8 mouse cellular contexts compared by ENCODE assay signal in genomic region chr1:172188891-172189290, GRCm38 (mm10). TPM values are rescaled to one million over a fixed set of nuclear protein-coding genes. Genes with fewer than 3 reads are reported as not detected.
DNase-seq lines count a peak whose midpoint lies in the region; ATAC-seq and TF ChIP-seq lines count a peak whose summit lies in the region.

No protein-coding gene starts in this region.

- no peaks in the 10 kb centered on the region for H3K4me1 ChIP-seq in limb, embryonic 14.5 days (ENCODE audit: control insufficient read depth, insufficient read depth, low read length)
- no peaks in the 10 kb centered on the region for H3K4me1 ChIP-seq in limb, embryonic 10.5 days

- peak; percentile 55 for ATAC-seq in limb, embryonic 14.5 days (ENCODE audit: low FRiP score, low read depth)

- no peaks in the 10 kb centered on the region for H3K9me3 ChIP-seq in limb, embryonic 14.5 days (ENCODE audit: control insufficient read depth, low read length)
- H3K9me3 ChIP-seq in limb, embryonic 10.5 days (replicated peaks) = no peaks in the 10 kb centered on the region

- intact Hi-C loops in left cerebral cortex, postnatal 14 days (cut with DNase I) = no loop called here

- H3K4me3 ChIP-seq in limb, embryonic 14.5 days (replicated peaks; ENCODE audit: low read length) = no peak overlapping the region
- no peak overlapping the region for H3K4me3 ChIP-seq in limb, embryonic 10.5 days
- no peak overlapping the region for H3K4me3 ChIP-seq in macrophage (ENCODE audit: inconsistent target)

- 75% methylated on average over 4 of the region's 4 CpGs for WGBS in limb, embryonic 14.5 days
- 81% methylated on average over 4 of the region's 4 CpGs for WGBS in limb, embryonic 10.5 days
- WGBS in macrophage (ENCODE audit: missing documents) = 90% methylated on average over 4 of the region's 4 CpGs

- H3K4me2 ChIP-seq in limb, embryonic 14.5 days (replicated peaks; ENCODE audit: low read depth, low read length, severe bottlenecking) = no peak overlapping the region

- H3K27ac ChIP-seq in limb, embryonic 14.5 days (replicated peaks; ENCODE audit: low read depth, low read length) = no peak overlapping the region
- no peak overlapping the region for H3K27ac ChIP-seq in limb, embryonic 10.5 days
- H3K27ac ChIP-seq in macrophage = peak overlapping the region; percentile 43; the same call in 1 of the 2 replicates

- TF ChIP-seq POLR2A in limb, embryonic 14.5 days (IDR thresholded peaks at IDR 0.05; ENCODE audit: borderline replicate concordance, extremely low read depth, insufficient read depth, insufficient read length) = no peak
- TF ChIP-seq POLR2A in brain, embryonic 14.5 days (IDR thresholded peaks at IDR 0.05; ENCODE audit: borderline replicate concordance, extremely low read depth, insufficient read depth, insufficient read length, poor library complexity, severe bottlenecking) = no peak

- H3K36me3 ChIP-seq in limb, embryonic 14.5 days (ENCODE audit: control insufficient read depth, insufficient read depth, low read length) = peaks cover 84% of the 10 kb centered on the region
- H3K36me3 ChIP-seq in limb, embryonic 10.5 days = peaks cover 93% of the 10 kb centered on the region
- H3K36me3 ChIP-seq in macrophage (ENCODE audit: inconsistent target) = peaks cover 30% of the 10 kb centered on the region

- no peaks in the 10 kb centered on the region for H3K79me2 ChIP-seq in macrophage (ENCODE audit: inconsistent target)

- no peaks in the 10 kb centered on the region for H3K27me3 ChIP-seq in limb, embryonic 14.5 days (ENCODE audit: control insufficient read depth, insufficient read depth, low read length)
- H3K27me3 ChIP-seq in limb, embryonic 10.5 days (ENCODE audit: low read depth, poor library complexity, severe bottlenecking) = no peaks in the 10 kb centered on the region

- peak; percentile 58 for DNase-seq in embryo, embryonic 10 days (ENCODE audit: low spot score)
- no peak for DNase-seq in embryo, embryonic 11 days
- DNase-seq in limb, embryonic 14.5 days (ENCODE audit: low spot score) = no peak
- DNase-seq in limb, embryonic 10.5 days (ENCODE audit: low spot score) = no peak
- DNase-seq in brain, embryonic 14.5 days (ENCODE audit: low read depth) = peak; percentile 36
- DNase-seq in left cerebral cortex, postnatal 14 days (ENCODE audit: low spot score in 2 of 2) = no peak
- no peak for DNase-seq in right cerebral cortex, adult 2 months (ENCODE audit: low spot score in 2 of 2)

- peak; percentile 54; the same call in 1 of the 2 replicates for TF ChIP-seq CTCF in brain, embryonic 14.5 days (IDR thresholded peaks at IDR 0.05; ENCODE audit: borderline replicate concordance, extremely low read depth, insufficient read depth, insufficient read length)

- H3K9ac ChIP-seq in limb, embryonic 14.5 days (ENCODE audit: low read depth, low read length, severe bottlenecking) = no peak overlapping the region

RNA-seq across cellular contexts. Expression of gene Pea15a, which starts 17.7 kb away (rescaled TPM):
- 106 and 108 TPM in 2 replicates for polyA plus RNA-seq in limb, embryonic 14.5 days (2012; rRNA removed)
- 119 and 122 TPM in 2 replicates for polyA plus RNA-seq in limb, embryonic 14.5 days (2014; fragmentation: Nextera tagmentation; extraction: Ambion mirVana)
- polyA plus RNA-seq in limb, embryonic 10.5 days (2016; fragmentation: Nextera tagmentation; extraction: Ambion mirVana) = 68.0 and 88.4 TPM in 2 replicates
- polyA plus RNA-seq in brain, embryonic 14.5 days (2012; rRNA removed) = 308 and 321 TPM in 2 replicates
- 100 to 1,000 TPM in 24 of 26 experiments, 10 to 100 TPM in 2; 60.2 to 246 (median 164) TPM for total RNA-seq in macrophage (2018; cell fraction: chromatin; rRNA removed)
- total RNA-seq in macrophage (2018; cell fraction: cytosol; rRNA removed) = 100 to 1,000 TPM; 219 to 439 (median 299) TPM
- 100 to 1,000 TPM; 101 to 379 (median 221) TPM for total RNA-seq in macrophage (2018; cell fraction: nucleus; rRNA removed)
- polyA plus RNA-seq in macrophage (2018) = 269 to 545 TPM (median 282 TPM) in 3 replicates
- total RNA-seq in left cerebral cortex, postnatal 14 days (2021) = 100 to 1,000 TPM; 377 to 379 TPM

RNA-seq across cellular contexts. Expression of gene Casq1, which starts 30.8 kb away (rescaled TPM):
- 13.3 and 17.8 TPM in 2 replicates for polyA plus RNA-seq in limb, embryonic 14.5 days (2012; rRNA removed)
- polyA plus RNA-seq in limb, embryonic 14.5 days (2014; fragmentation: Nextera tagmentation; extraction: Ambion mirVana) = 11.3 and 14.9 TPM in 2 replicates
- polyA plus RNA-seq in limb, embryonic 10.5 days (2016; fragmentation: Nextera tagmentation; extraction: Ambion mirVana) = 1.0 and 1.6 TPM in 2 replicates
- polyA plus RNA-seq in brain, embryonic 14.5 days (2012; rRNA removed) = 2.6 and 3.9 TPM in 2 replicates
- under 1 TPM in 1 of 26 experiments, not detected in 25; 0.68 TPM for total RNA-seq in macrophage (2018; cell fraction: chromatin; rRNA removed)
- total RNA-seq in macrophage (2018; cell fraction: cytosol; rRNA removed) = not detected
- total RNA-seq in macrophage (2018; cell fraction: nucleus; rRNA removed) = under 1 TPM in 1 of 26 experiments, not detected in 25; 0.30 TPM
- not detected in 3 replicates for polyA plus RNA-seq in macrophage (2018)
- under 1 TPM in 1 of 2 experiments, not detected in 1; 0.55 TPM for total RNA-seq in left cerebral cortex, postnatal 14 days (2021)

RNA-seq across cellular contexts. Expression of gene Dcaf8, which starts 41.0 kb away (rescaled TPM):
- polyA plus RNA-seq in limb, embryonic 14.5 days (2012; rRNA removed) = 120 TPM in 2 replicates
- polyA plus RNA-seq in limb, embryonic 14.5 days (2014; fragmentation: Nextera tagmentation; extraction: Ambion mirVana) = 121 and 131 TPM in 2 replicates
- polyA plus RNA-seq in limb, embryonic 10.5 days (2016; fragmentation: Nextera tagmentation; extraction: Ambion mirVana) = 125 and 156 TPM in 2 replicates
- polyA plus RNA-seq in brain, embryonic 14.5 days (2012; rRNA removed) = 76.6 and 84.5 TPM in 2 replicates
- total RNA-seq in macrophage (2018; cell fraction: chromatin; rRNA removed) = 100 to 1,000 TPM; 126 to 343 (median 201) TPM
- 10 to 100 TPM; 39.1 to 80.5 (median 58.1) TPM for total RNA-seq in macrophage (2018; cell fraction: cytosol; rRNA removed)
- 100 to 1,000 TPM in 19 of 26 experiments, 10 to 100 TPM in 7; 74.2 to 226 (median 122) TPM for total RNA-seq in macrophage (2018; cell fraction: nucleus; rRNA removed)
- polyA plus RNA-seq in macrophage (2018) = 45.9 to 68.0 TPM (median 67.8 TPM) in 3 replicates
- 100 to 1,000 TPM; 101 to 109 TPM for total RNA-seq in left cerebral cortex, postnatal 14 days (2021)

Comparison
In these comparisons a context has a peak if more than half of its experiments do, and no peak if none do; other contexts are left out.
1. DNase-seq: peak in embryo, embryonic 10 days (single experiment) and brain, embryonic 14.5 days (single experiment); none in embryo, embryonic 11 days (single experiment), limb, embryonic 14.5 days (single experiment), limb, embryonic 10.5 days (single experiment), left cerebral cortex, postnatal 14 days (0 of 2) and right cerebral cortex, adult 2 months (0 of 2).